Comparison of ENCODE assay signal across 19 mouse cellular contexts in the genomic region with DNA sequence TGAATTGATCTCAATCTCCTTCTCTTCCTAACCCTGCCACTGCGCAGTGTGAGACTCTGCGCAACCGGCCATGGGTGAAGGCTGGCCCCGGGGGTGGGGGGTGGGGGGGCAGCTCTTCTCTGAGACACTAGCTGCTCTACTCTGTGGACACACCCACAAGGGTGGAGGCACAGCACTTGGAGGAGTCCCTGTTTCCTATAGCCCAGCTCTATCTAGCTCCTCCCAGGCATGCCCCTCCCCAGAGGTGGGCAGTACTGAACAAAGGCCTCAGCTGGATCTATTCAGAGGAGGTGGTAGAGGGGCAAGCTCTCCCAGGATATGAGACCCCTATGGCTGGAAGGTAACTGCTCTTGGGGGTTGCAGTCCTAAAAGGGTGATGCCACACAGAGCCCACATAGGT. TPM values are rescaled to one million over a fixed set of nuclear protein-coding genes. Genes with fewer than 3 reads are reported as not detected.
DNase-seq lines count a peak whose midpoint lies in the region; ATAC-seq lines count a peak whose summit lies in the region.
"Had no signal": no experiment of that assay in that cellular context is flagged by ENCODE, and none has a peak within 500 bp of the region (broad histone marks: within the 10 kb centered on the region; RNA-seq: fewer than 3 reads in every experiment).

No protein-coding gene starts in this region.

- no peak overlapping the region for H3K4me3 ChIP-seq in kidney, embryonic 16.5 days (ENCODE audit: low read length)
- H3K4me3 ChIP-seq in neural tube, embryonic 13.5 days: no peak overlapping the region
- no peak overlapping the region for H3K4me3 ChIP-seq in neural tube, embryonic 15.5 days (replicated peaks)
- H3K4me3 ChIP-seq in stomach, embryonic 16.5 days (replicated peaks; ENCODE audit: low read length): no peak overlapping the region
- H3K4me3 ChIP-seq: neural tube, embryonic 12.5 days had no signal

- DNase-seq in kidney, adult 9 months: no peak
- DNase-seq in ZHBTc4 (ENCODE audit: low read depth, low spot score): peak; percentile 51
- DNase-seq in thymus, postnatal 0 days (ENCODE audit: low spot score): no peak
- DNase-seq: adrenal gland, postnatal 10 days; cerebellum, adult 11 months; cerebellum, postnatal 14 days; embryo, embryonic 11 days; gastrocnemius, postnatal 25 days; kidney, adult 8-10 months; lung, adult 18-20 months; right cerebral cortex, postnatal 25 days had no signal

- no peaks in the 10 kb centered on the region for H3K36me3 ChIP-seq in kidney, embryonic 16.5 days (ENCODE audit: insufficient read depth, low read length)
- H3K36me3 ChIP-seq in neural tube, embryonic 13.5 days: no peaks in the 10 kb centered on the region
- no peaks in the 10 kb centered on the region for H3K36me3 ChIP-seq in neural tube, embryonic 15.5 days
- no peaks in the 10 kb centered on the region for H3K36me3 ChIP-seq in stomach, embryonic 16.5 days (ENCODE audit: control insufficient read depth, insufficient read depth, low read length)
- H3K36me3 ChIP-seq: neural tube, embryonic 12.5 days had no signal

- no peaks in the 10 kb centered on the region for H3K27me3 ChIP-seq in kidney, embryonic 16.5 days (ENCODE audit: insufficient read depth, low read length)
- H3K27me3 ChIP-seq in neural tube, embryonic 13.5 days: no peaks in the 10 kb centered on the region
- H3K27me3 ChIP-seq in neural tube, embryonic 15.5 days (replicated peaks): no peaks in the 10 kb centered on the region
- no peaks in the 10 kb centered on the region for H3K27me3 ChIP-seq in stomach, embryonic 16.5 days (ENCODE audit: control insufficient read depth, insufficient read depth, low read length)
- H3K27me3 ChIP-seq: neural tube, embryonic 12.5 days had no signal

- no peaks in the 10 kb centered on the region for H3K9me3 ChIP-seq in kidney, embryonic 16.5 days (ENCODE audit: low read length)
- no peaks in the 10 kb centered on the region for H3K9me3 ChIP-seq in neural tube, embryonic 13.5 days
- H3K9me3 ChIP-seq in neural tube, embryonic 15.5 days (replicated peaks): no peaks in the 10 kb centered on the region
- no peaks in the 10 kb centered on the region for H3K9me3 ChIP-seq in stomach, embryonic 16.5 days (replicated peaks; ENCODE audit: control insufficient read depth, low read length)
- H3K9me3 ChIP-seq: neural tube, embryonic 12.5 days had no signal

- no peak overlapping the region for H3K4me2 ChIP-seq in kidney, embryonic 16.5 days (replicated peaks; ENCODE audit: low read depth, low read length)
- H3K4me2 ChIP-seq in neural tube, embryonic 13.5 days: no peak overlapping the region
- no peak overlapping the region for H3K4me2 ChIP-seq in neural tube, embryonic 15.5 days
- no peak overlapping the region for H3K4me2 ChIP-seq in stomach, embryonic 16.5 days (ENCODE audit: low read depth, low read length)
- H3K4me2 ChIP-seq: neural tube, embryonic 12.5 days had no signal

- peak; percentile 25; the same call in 1 of the 2 replicates for ATAC-seq in kidney, embryonic 16.5 days (ENCODE audit: low FRiP score, low TSS enrichment)
- ATAC-seq in neural tube, embryonic 13.5 days (ENCODE audit: low read depth): peak; percentile 27; the same call in 1 of the 2 replicates
- no peak for ATAC-seq in neural tube, embryonic 15.5 days (ENCODE audit: low FRiP score)
- peak; percentile 26; the same call in 1 of the 2 replicates for ATAC-seq in stomach, embryonic 16.5 days (ENCODE audit: insufficient read depth, low FRiP score)
- ATAC-seq: forebrain, embryonic 14.5 days; midbrain, embryonic 16.5 days had no signal

- no peaks in the 10 kb centered on the region for H3K4me1 ChIP-seq in kidney, embryonic 16.5 days (ENCODE audit: insufficient read depth, low read length)
- no peaks in the 10 kb centered on the region for H3K4me1 ChIP-seq in neural tube, embryonic 13.5 days (replicated peaks)
- no peaks in the 10 kb centered on the region; the same call in 1 of the 2 replicates for H3K4me1 ChIP-seq in neural tube, embryonic 15.5 days
- H3K4me1 ChIP-seq in stomach, embryonic 16.5 days (ENCODE audit: control insufficient read depth, insufficient read depth, low read length): no peaks in the 10 kb centered on the region
- H3K4me1 ChIP-seq: neural tube, embryonic 12.5 days had no signal

- H3K27ac ChIP-seq in kidney, embryonic 16.5 days (ENCODE audit: low read length): no peak overlapping the region
- no peak overlapping the region for H3K27ac ChIP-seq in neural tube, embryonic 13.5 days (replicated peaks)
- H3K27ac ChIP-seq in neural tube, embryonic 15.5 days (replicated peaks): no peak overlapping the region
- no peak overlapping the region for H3K27ac ChIP-seq in stomach, embryonic 16.5 days (ENCODE audit: low read length)
- H3K27ac ChIP-seq: neural tube, embryonic 12.5 days had no signal

- WGBS in kidney, embryonic 16.5 days: 48% methylated on average over 4 of the region's 4 CpGs
- WGBS in neural tube, embryonic 13.5 days: 60% methylated on average over 4 of the region's 4 CpGs
- 68% methylated on average over 4 of the region's 4 CpGs for WGBS in neural tube, embryonic 15.5 days
- WGBS in stomach, embryonic 16.5 days: 60% methylated on average over 4 of the region's 4 CpGs

- no peak overlapping the region for H3K9ac ChIP-seq in kidney, embryonic 16.5 days (replicated peaks; ENCODE audit: low read length)
- no peak overlapping the region for H3K9ac ChIP-seq in neural tube, embryonic 13.5 days
- H3K9ac ChIP-seq in neural tube, embryonic 15.5 days (replicated peaks): no peak overlapping the region
- H3K9ac ChIP-seq in stomach, embryonic 16.5 days (ENCODE audit: low read length): no peak overlapping the region
- H3K9ac ChIP-seq: neural tube, embryonic 12.5 days had no signal

RNA-seq across cellular contexts. Expression of gene Slc2a6, which starts 9.2 kb away (rescaled TPM):
- 0.33 and 0.84 TPM in 2 replicates for polyA plus RNA-seq in kidney, embryonic 16.5 days (2015; fragmentation: Nextera tagmentation; extraction: Ambion mirVana)
- polyA plus RNA-seq in neural tube, embryonic 13.5 days (2015; fragmentation: Nextera tagmentation; extraction: Ambion mirVana): 8.3 and 9.3 TPM in 2 replicates
- polyA plus RNA-seq in neural tube, embryonic 15.5 days (2015; fragmentation: Nextera tagmentation; extraction: Ambion mirVana): 17.2 and 20.0 TPM in 2 replicates
- polyA plus RNA-seq in stomach, embryonic 16.5 days (2015; fragmentation: Nextera tagmentation; extraction: Ambion mirVana): 0.77 and 1.2 TPM in 2 replicates
- 2.6 and 3.1 TPM in 2 replicates for polyA plus RNA-seq in thymus, postnatal 0 days (2015; fragmentation: Nextera tagmentation; extraction: Ambion mirVana)

RNA-seq across cellular contexts. Expression of gene Cacfd1, which starts 27.3 kb away (rescaled TPM):
- 70.2 and 70.3 TPM in 2 replicates for polyA plus RNA-seq in kidney, embryonic 16.5 days (2015; fragmentation: Nextera tagmentation; extraction: Ambion mirVana)
- polyA plus RNA-seq in neural tube, embryonic 13.5 days (2015; fragmentation: Nextera tagmentation; extraction: Ambion mirVana): 114 and 120 TPM in 2 replicates
- 98.5 and 103 TPM in 2 replicates for polyA plus RNA-seq in neural tube, embryonic 15.5 days (2015; fragmentation: Nextera tagmentation; extraction: Ambion mirVana)
- polyA plus RNA-seq in stomach, embryonic 16.5 days (2015; fragmentation: Nextera tagmentation; extraction: Ambion mirVana): 60.7 and 63.4 TPM in 2 replicates
- 33.4 and 37.3 TPM in 2 replicates for polyA plus RNA-seq in thymus, postnatal 0 days (2015; fragmentation: Nextera tagmentation; extraction: Ambion mirVana)

RNA-seq across cellular contexts. Expression of gene Mymk, which starts 35.0 kb away (rescaled TPM):
- polyA plus RNA-seq in kidney, embryonic 16.5 days (2015; fragmentation: Nextera tagmentation; extraction: Ambion mirVana): 1.5 and 1.6 TPM in 2 replicates
- polyA plus RNA-seq in neural tube, embryonic 13.5 days (2015; fragmentation: Nextera tagmentation; extraction: Ambion mirVana): 1.3 and 5.9 TPM in 2 replicates
- 2.5 and 3.4 TPM in 2 replicates for polyA plus RNA-seq in neural tube, embryonic 15.5 days (2015; fragmentation: Nextera tagmentation; extraction: Ambion mirVana)
- polyA plus RNA-seq in stomach, embryonic 16.5 days (2015; fragmentation: Nextera tagmentation; extraction: Ambion mirVana): 0.60 and 9.8 TPM in 2 replicates
- polyA plus RNA-seq in thymus, postnatal 0 days (2015; fragmentation: Nextera tagmentation; extraction: Ambion mirVana): 1.1 and 1.3 TPM in 2 replicates
- polyA plus RNA-seq: forebrain, embryonic 14.5 days; midbrain, embryonic 16.5 days; urinary bladder, adult 2 months had no signal

RNA-seq across cellular contexts. Expression of gene Adamtsl2, which starts 42.2 kb away (rescaled TPM):
- 1.6 and 2.0 TPM in 2 replicates for polyA plus RNA-seq in kidney, embryonic 16.5 days (2015; fragmentation: Nextera tagmentation; extraction: Ambion mirVana)
- 9.1 and 9.2 TPM in 2 replicates for polyA plus RNA-seq in neural tube, embryonic 13.5 days (2015; fragmentation: Nextera tagmentation; extraction: Ambion mirVana)
- polyA plus RNA-seq in neural tube, embryonic 15.5 days (2015; fragmentation: Nextera tagmentation; extraction: Ambion mirVana): 7.2 and 7.7 TPM in 2 replicates
- polyA plus RNA-seq in stomach, embryonic 16.5 days (2015; fragmentation: Nextera tagmentation; extraction: Ambion mirVana): 3.6 and 4.0 TPM in 2 replicates
- 2.0 and 2.1 TPM in 2 replicates for polyA plus RNA-seq in thymus, postnatal 0 days (2015; fragmentation: Nextera tagmentation; extraction: Ambion mirVana)
